Mouse (Mus musculus) brain, embryonic 18.5 days (tissue): ENCODE measurements around the gene Cmc1.
"Not testable (repeated sequence)": the region's sequence is repeated elsewhere in the genome, so short reads cannot be mapped to it uniquely, and the experiment has no call there.

Source experiments
- DNase-seq: peaks from one replicate; pipeline ENCODE4 v3.0.0-alpha.2; 2012; ENCODE audit warnings: low read depth, low spot score

Gene Cmc1

GRCm38 (mm10) chr9:118140356-118140755 is 9.6 kb downstream of the Cmc1 start:
- not testable (repeated sequence) for DNase-seq

- no peak for DNase-seq
These were observed 39.6 kb downstream of the Cmc1 start for GRCm38 (mm10) chr9:118110360-118110710.

GRCm38 (mm10) chr9:118109697-118110359 is 40.1 kb downstream of the Cmc1 start:
- no peak for DNase-seq

DNA sequence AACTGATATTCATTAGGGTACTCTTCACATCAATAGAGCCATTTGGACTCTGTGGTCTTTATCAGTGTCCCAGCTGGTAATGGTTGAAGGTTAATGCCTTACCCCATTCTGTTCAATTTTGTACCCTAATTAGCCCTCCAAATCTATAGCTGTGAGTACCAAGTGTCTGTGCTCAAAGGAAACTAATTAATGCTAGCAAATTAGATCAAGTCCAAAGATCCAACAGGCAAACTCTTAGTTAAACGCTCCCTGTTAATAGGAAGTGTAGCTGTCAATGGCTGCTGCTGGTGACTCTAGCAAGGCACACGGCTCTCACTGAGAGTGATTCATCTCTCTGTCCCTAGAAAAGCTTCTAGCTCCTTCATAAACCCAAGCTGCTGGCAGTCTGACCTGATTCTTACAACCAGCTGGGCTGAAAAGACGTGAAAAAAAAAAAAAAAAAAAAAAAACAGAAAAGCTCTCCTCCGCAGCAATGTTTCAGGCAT is 41.4 kb downstream of the Cmc1 start:
- DNase-seq: no peak

DNA sequence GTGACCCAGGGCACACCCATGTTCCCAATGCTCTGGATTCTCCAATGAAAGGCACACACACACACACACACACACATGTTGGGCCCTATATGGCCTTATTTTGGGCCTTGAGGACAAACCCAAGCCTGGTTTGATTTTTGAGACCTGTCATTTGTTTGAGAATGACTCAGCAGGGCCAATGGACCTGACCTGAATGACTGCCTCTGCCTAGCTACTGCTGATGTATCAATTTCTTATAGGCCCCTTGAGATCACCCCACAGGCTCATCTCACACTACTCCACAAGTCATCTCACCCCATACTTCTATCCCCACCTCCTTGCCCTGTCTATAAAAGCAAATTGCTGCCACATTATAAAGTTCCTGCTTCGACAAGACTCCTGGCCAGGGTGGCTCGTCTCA is 48.2 kb downstream of the Cmc1 start:
- no peak for DNase-seq

DNA sequence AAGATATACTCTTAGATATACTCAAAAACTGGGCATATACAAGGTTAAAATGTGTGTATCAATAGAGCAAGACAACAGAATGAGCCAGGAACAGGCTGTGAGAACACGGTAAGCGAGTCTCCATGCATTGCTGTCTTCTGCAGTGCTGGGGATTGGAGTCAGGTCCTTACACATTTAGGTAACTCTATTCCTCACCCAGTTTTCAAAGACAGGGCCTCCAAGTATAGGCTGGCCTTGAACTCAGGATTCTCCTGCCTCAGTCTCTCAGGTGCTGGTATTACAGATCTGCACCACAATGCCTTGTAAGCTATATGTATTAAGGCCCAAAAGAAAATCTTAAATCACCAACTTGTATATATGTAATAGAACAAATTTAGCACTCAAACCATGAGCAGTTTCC is 49.5 kb downstream of the Cmc1 start:
- DNase-seq: no peak

DNA sequence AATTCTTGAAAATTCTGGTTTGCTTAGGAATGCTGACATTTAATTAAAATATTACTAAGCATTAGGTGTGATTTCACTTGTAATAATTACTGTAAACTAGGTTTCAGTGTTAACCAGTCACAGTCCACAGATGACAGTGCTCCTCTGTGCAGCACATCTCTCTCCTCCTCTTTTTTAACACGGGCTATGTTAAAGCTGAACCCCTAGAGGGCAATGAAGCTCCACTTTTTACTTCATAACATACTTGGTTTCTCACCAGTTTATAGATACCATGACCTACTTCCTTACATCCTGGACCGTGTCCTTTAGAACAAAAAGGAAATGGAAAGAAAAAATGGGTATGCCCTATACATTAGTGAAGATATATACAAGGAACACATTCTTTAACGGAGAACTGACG is 50.6 kb downstream of the Cmc1 start:
- no peak for DNase-seq

DNA sequence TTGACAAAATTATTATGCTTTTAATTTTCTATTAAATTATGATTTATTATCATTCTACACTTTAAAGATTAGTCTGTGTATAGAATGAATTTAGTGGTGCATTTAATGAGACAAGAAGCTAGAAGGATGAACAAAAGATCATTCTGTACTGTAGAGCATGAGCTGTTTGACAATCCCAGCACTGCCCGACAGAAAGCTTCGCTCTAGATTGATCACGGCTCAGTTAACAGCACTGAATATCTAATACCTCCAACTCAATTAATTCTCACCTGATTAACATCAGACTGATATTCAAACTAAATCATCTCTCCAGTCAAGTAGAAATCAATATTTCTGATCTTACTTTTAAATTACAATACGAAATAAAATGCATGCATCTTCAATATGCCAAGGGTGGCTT is 66.1 kb downstream of the Cmc1 start:
- DNase-seq: no peak

DNA sequence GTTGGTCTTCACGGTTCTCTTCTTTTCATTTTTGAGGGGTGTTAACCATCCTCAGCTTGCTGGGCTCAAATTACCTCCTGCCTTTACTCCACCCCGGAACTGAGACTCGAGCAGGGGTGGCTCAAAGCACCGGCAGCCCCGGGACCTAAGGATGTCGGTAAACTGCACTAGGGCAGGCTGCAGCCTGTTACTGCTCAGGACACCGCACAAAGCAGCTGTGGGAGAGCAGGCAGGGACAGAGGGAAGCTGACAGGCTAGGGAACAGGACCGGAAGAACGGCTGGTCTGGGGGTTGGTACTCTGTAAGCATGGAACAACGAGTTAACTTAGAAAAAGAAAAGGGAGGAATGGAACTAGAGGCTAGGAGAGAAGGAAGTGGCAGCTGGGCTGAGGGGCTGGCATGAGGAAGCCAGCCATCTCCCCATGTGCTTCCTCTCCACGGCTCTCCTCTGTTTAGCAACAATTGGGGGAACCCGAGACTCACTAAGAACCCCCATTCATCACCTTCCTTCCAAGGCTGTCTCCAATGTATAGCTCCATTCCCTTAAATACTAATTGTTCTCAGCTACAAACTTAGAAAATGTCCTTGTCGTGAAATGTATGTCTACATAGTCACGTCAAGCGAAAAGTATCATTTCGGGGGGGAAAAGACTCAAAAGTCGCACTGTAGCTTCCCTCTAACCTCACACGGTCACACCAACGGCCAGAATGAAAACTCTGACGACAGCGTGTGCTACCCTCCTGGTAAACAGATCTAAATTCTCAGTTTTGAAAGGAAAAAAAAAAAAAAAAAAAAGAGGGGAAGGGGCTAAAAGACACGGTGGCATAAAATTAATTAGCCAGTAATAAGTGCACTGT is 67.2 kb downstream of the Cmc1 start:
- DNase-seq: no peak

- DNase-seq: no peak
These were observed 76.6 kb downstream of the Cmc1 start for GRCm38 (mm10) chr9:118073358-118073757.

DNA sequence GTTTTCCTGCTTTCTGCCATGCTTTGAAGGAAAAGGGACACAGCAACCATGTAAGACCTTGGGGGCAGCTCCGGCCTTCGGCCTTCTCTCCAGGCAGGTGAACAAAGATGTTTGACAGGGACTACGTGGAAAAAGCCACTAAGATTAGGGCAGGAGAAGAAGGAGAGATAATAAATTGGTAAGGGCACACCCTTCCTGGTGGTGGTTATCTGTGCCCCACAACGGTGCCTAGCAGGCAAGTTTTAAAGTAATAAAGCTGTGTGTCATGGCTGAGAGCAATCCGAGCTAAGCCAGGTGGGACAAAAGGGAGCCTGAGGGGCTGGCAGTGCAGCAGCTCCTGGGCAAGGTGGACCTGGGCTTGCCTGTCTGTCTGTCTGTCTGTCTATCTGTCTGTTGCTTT is 77.9 kb downstream of the Cmc1 start:
- DNase-seq: no peak

- DNase-seq: no peak
These were observed 78.6 kb downstream of the Cmc1 start for GRCm38 (mm10) chr9:118071337-118071736.

GRCm38 (mm10) chr9:118070442-118070841 is 79.5 kb downstream of the Cmc1 start:
- no peak for DNase-seq

- DNase-seq: no peak
These were observed 90.9 kb downstream of the Cmc1 start for GRCm38 (mm10) chr9:118059101-118059500.

DNA sequence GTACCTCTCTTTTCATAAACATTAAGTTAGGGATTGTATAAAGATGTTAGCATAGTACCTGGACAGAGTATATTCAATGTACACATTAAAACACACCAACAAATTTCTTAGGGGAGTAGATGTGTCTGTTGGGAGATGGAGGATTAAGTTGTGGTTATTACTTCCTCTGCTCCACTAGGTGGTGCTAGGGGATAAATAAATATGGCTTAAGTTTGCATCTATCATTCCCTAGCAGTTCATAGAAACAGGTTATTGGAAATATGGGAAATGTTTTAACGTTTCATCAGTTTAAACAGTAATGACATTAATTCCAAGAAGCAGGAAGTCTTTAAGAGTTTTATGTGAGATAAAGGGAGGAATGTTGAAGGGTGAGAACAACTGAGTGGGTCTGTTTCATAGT is 96.7 kb downstream of the Cmc1 start:
- DNase-seq: peak; percentile 12

DNA sequence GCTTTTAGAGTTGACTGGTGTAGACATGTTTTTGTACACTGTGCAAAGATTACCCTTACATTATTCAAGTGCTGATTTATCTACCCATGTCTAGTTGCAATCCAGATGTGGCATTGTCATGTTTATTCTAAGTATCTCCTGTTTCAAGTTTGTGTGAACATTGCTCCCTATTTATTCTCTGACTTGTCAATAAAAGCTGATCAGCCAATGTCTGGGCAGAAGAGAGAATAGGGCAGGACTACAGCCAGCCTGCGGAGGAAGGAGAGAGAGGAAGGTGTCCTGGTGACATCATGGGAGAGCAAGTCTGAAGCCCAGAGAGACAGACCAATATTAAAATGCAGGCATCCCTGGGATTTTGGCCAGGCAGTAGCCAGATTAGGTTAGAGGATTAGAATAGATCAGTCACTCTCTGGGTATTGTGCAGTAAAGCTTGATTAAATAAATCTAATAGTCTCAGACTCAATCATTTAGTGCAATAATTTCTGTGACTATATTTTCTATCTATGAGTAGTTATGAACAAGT is 104.9 kb downstream of the Cmc1 start:
- DNase-seq: no peak

DNA sequence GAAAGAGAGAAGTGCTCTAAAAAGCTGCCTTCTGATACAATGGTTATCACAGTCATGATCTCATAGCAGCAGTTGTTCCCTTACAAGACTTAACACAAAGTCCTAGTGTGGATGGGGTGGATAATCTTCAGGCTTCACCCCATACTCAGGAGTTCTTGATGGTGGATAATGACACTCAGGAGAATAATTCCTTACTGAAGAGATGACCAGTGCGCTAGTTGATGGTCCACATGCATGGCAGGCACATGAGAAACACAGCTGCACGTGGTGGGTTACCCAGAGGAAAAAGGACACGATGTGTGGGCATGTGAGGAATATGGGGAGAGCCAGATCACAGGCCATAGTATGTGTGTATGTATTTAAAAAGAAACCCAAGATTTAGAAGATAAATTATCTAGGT is 106.4 kb downstream of the Cmc1 start:
- DNase-seq: no peak

- no peak for DNase-seq
These were observed 107.2 kb downstream of the Cmc1 start for GRCm38 (mm10) chr9:118042738-118043137.

GRCm38 (mm10) chr9:118041646-118042045 is 108.3 kb downstream of the Cmc1 start:
- no peak for DNase-seq

GRCm38 (mm10) chr9:118041022-118041400 is 109.0 kb downstream of the Cmc1 start:
- no peak for DNase-seq

DNA sequence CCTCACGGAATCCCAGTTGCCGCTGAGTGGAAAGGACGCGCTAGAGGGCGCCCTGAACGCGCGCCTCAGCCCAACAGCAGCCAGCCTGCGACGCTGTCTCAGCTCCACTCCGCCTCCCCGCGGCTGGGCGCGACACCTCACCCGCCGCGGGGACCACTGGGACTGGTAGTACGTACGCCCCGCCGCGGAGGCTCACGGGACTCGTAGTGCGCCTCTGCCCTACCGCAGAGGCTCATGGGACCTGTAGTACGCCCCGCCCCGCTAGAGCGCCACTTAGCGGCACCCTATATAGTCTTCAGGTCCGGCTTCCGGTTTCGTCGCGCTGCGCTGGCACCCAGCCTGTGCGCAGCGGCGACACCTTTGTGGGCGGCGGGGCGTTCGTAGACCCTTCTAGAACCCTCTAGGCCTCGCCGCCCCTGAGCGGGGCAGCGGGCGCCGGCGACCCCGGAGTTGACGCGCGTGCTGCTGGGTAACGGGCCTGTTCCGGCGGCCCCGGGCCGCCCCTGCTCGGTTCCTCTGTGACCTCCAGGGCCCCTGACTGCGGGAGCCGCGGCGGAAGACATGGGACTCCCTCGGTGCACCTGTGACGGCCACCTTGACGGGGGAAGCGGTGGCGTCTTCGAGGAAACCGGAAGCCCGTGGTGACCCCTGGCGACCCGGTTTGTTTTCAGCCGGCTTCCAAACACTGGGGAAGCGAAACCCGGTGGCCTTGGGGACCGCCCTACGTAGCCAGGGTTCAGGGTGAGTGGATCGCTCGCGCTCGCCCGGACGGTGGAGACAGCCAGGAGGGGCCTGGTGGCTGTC is 109.6 kb downstream of the Cmc1 start, which contains the start of gene Azi2:
Azi2 (plus strand) TSS at position 282 of the 804 bp plus-strand sequence.
- peak; percentile 95 for DNase-seq

DNA sequence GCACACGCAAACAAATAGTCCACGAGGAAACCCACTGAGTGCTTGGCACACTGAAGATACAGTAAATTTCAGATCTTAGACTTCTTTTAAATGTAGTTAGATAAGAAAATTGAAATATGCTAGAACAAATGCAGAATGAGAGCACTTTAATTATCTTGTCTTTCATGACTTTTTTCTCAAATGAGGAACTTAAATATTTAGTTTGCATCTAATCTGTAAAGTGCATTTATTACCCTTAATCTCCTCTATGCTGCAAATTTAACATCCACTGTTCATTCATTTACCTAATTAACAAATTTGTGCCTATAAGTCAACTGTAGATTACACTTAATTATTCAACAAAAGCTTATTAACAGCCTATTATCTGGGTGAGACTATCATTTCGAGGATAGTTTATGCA is 115.0 kb downstream of the Cmc1 start:
- no peak for DNase-seq
